Mouse (Mus musculus): ENCODE measurements around the gene Bend5. TPM values are rescaled to one million over a fixed set of nuclear protein-coding genes. Genes with fewer than 3 reads are reported as not detected.

The Bend5 gene
- 57.3 and 65.8 TPM in 2 replicates for polyA plus RNA-seq (2016; fragmentation: Nextera tagmentation; extraction: Ambion mirVana)

DNA sequence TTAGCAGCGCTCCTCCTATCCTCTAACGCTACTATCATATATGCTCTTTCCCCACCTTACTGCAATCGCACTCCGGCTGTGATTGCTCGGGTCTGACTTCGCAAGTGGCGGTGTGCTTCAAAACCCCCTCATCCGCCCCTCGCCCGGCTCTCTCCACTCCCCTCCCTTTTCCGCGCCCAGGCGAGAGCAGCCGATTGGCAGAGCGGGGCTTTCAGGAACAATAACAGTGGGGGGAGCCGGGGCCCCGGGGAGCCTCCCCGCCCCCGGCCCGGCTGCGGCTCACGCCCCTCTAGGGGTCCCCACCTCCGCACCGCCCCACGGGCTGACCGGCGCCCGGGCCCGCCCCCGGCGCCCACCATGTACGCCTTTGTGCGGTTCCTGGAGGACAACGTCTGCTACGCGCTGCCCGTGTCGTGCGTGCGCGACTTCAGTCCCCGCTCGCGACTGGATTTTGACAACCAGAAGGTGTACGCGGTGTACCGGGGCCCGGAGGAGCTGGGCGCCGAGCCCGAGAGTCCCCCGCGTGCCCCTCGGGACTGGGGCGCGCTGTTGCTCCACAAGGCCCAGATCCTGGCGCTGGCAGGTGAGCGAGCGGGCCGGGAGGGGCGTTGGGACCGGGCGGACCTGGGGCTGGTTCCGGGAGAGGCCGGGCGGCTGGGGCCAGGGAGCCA, at the start of gene Bend5:
Gene Bend5, plus strand, starts transcription at position 189 of the 671 bp plus-strand sequence.
- Histone ChIP-seq H3K27ac (peak within 1 kb of the TSS; percentile 29; the same call in 1 of the 2 replicates), H3K4me1 (peaks cover 15% of the 10 kb centered on the region), H3K36me3 (peaks cover 16% of the 10 kb centered on the region), H3K4me3 (peak within 1 kb of the TSS; percentile 89), H3K4me2 (replicated peaks) (peak within 1 kb of the TSS; percentile 86), H3K27me3 (replicated peaks) (no peaks in the 10 kb centered on the region), H3K9me3 (no peaks in the 10 kb centered on the region), H3K9ac (peak within 1 kb of the TSS; percentile 93)
- under 1% methylated on average over 66 of the region's 66 CpGs for WGBS
- peak; percentile 97 for ATAC-seq (ENCODE audit: low FRiP score, low read depth)

DNA sequence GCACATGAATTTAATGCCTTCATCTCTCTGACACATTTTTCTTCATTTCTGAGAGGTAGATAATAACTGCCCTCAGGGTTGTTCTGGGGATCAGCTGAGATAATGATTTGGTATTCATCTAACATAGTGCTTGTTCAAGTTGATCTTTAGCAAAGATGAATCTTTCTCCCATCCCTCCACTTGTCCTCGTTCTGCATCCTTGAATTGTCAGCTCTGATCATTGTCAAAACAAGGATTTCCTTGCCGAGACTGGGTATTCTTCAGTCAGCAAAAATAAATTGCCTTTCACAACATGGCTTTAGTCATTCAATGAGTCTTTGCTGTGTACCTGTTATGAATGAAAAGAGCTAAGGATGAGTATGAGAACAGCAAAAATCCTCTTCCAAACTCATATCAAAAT, 47.0 kb upstream of the Bend5 start:
- ATAC-seq (ENCODE audit: low FRiP score, low read depth), result no peak
- 85% methylated on average over 2 of the region's 2 CpGs for WGBS
- Histone ChIP-seq H3K9me3 (no peaks in the 10 kb centered on the region), H3K4me2 (replicated peaks) (no peak overlapping the region), H3K27ac (no peak overlapping the region), H3K4me1 (no peaks in the 10 kb centered on the region), H3K27me3 (replicated peaks) (no peaks in the 10 kb centered on the region), H3K4me3 (no peak overlapping the region), H3K9ac (no peak overlapping the region), H3K36me3 (no peaks in the 10 kb centered on the region)

DNA sequence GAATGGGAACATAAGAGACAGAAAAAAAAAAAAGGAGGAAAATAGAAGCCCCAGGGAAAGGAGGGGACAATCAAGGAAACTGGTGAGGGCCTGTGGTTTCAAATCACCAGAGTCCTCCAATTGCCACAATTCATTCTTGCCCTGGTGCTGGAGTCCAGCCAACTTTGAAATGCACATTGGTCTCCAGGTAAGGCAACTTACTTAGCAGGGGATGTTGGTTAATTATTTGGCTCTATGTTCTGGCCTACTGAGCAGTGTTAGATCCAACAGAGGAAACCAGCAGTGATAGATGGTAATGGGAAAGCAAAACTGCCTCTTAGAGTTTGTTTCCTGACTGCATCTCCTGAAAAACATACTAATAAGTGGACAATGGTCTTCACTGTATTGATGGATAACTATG, 37.6 kb upstream of the Bend5 start:
- no peak for ATAC-seq (ENCODE audit: low FRiP score, low read depth)
- Histone ChIP-seq H3K9ac (no peak overlapping the region), H3K27me3 (replicated peaks) (no peaks in the 10 kb centered on the region), H3K4me1 (no peaks in the 10 kb centered on the region), H3K4me3 (no peak overlapping the region), H3K27ac (no peak overlapping the region), H3K36me3 (no peaks in the 10 kb centered on the region), H3K9me3 (no peaks in the 10 kb centered on the region), H3K4me2 (replicated peaks) (no peak overlapping the region)

DNA sequence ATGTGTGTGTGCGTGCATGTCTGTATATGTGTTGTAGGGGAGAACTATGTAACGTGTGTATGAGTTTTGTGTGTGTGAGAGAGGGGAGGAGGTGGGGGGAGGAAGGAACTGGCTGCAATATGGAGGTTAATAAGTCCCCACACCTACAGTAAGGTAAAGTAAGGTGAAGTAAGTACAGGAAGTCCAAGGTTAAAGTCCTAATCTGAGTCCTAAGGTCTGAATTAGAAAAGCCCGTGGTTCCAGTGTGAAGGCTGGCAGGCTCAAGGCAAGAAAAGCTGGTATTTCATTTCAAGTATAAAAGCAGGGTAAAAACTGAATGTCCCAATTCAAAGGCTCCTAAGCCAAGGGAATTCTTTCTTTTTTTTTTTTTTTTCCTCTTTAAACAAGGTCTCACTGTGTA, 36.7 kb upstream of the Bend5 start:
- Histone ChIP-seq H3K9ac (no peak overlapping the region), H3K4me2 (replicated peaks) (no peak overlapping the region), H3K4me1 (no peaks in the 10 kb centered on the region), H3K9me3 (no peaks in the 10 kb centered on the region), H3K27me3 (replicated peaks) (no peaks in the 10 kb centered on the region), H3K36me3 (no peaks in the 10 kb centered on the region), H3K4me3 (no peak overlapping the region), H3K27ac (no peak overlapping the region)
- ATAC-seq (ENCODE audit: low FRiP score, low read depth), result no peak
- WGBS, result 92% methylated on average over 3 of the region's 3 CpGs

DNA sequence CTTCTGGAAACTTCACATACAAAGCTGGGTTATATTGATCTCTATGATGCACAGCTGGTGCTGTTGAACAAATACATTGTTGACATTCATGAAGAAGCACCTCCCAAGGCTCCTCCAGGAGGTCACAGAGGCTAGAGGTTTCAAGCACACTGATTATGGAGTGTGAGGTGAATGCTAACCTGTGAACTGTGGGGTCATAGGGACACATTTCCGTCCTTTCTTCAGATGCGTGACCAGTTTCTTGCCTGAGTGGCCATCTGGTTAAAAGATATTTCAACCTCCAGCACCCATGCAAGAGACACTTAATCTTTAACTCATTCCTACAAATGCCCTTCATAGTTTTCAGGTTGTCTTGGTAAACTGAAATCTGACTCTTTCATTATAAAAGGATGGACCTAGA, 31.7 kb upstream of the Bend5 start:
- Histone ChIP-seq H3K9me3 (no peaks in the 10 kb centered on the region), H3K4me1 (no peaks in the 10 kb centered on the region), H3K27ac (no peak overlapping the region), H3K9ac (no peak overlapping the region), H3K27me3 (replicated peaks) (no peaks in the 10 kb centered on the region), H3K36me3 (no peaks in the 10 kb centered on the region), H3K4me2 (replicated peaks) (no peak overlapping the region), H3K4me3 (no peak overlapping the region)
- ATAC-seq (ENCODE audit: low FRiP score, low read depth), result no peak
- WGBS, result 82% methylated on average over 2 of the region's 2 CpGs

DNA sequence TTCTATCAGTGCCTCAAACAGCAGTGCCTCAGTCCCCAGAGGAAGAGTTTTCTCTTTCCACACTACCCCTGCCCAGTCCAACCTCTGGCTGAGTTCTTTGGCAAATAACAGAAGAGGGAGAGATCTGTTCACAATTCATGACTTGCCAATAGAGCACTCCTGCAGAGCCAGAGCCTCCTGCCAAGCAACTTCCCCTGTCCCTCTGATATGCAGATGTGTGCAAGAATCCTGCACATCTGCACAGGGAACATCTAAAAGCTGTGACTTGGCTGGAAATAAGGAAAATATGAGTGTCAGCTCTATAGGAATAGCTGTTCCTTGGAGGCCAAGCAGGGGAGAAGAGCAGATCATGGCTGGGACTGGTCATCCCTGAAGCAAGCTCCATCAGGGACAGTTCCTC, 24.1 kb upstream of the Bend5 start:
- Histone ChIP-seq H3K27me3 (replicated peaks) (no peaks in the 10 kb centered on the region), H3K4me2 (replicated peaks) (no peak overlapping the region), H3K9me3 (no peaks in the 10 kb centered on the region), H3K9ac (no peak overlapping the region), H3K4me1 (no peaks in the 10 kb centered on the region), H3K27ac (no peak overlapping the region), H3K4me3 (no peak overlapping the region), H3K36me3 (no peaks in the 10 kb centered on the region)
- ATAC-seq (ENCODE audit: low FRiP score, low read depth), result no peak

DNA sequence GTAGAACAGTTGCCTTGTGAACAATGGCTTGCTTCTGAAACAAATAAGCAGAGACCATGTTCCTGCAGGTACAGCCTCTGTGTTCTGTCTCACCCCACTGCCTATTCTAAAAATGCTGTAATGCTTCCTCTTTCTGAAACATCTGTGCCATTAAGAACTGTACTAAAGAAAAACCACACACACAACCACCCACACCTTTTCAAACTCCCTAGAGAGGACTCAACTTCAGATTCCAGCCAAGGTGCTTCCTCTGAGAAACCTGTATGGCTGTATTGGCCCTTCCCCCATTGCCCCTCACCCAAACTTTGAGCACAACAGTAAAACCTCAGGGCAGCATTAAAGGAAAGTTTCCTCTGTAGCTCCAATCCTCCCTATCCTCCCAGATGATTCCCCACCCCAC, 15.0 kb upstream of the Bend5 start:
- no peak overlapping the region for H3K4me2 ChIP-seq (replicated peaks)
- H3K4me1 ChIP-seq, result no peaks in the 10 kb centered on the region
- H3K9ac ChIP-seq, result no peak overlapping the region
- H3K4me3 ChIP-seq, result no peak overlapping the region
- H3K27me3 ChIP-seq (replicated peaks), result no peaks in the 10 kb centered on the region
- H3K27ac ChIP-seq, result no peak overlapping the region
- no peaks in the 10 kb centered on the region for H3K36me3 ChIP-seq
- no peaks in the 10 kb centered on the region for H3K9me3 ChIP-seq
- no peak for ATAC-seq (ENCODE audit: low FRiP score, low read depth)

DNA sequence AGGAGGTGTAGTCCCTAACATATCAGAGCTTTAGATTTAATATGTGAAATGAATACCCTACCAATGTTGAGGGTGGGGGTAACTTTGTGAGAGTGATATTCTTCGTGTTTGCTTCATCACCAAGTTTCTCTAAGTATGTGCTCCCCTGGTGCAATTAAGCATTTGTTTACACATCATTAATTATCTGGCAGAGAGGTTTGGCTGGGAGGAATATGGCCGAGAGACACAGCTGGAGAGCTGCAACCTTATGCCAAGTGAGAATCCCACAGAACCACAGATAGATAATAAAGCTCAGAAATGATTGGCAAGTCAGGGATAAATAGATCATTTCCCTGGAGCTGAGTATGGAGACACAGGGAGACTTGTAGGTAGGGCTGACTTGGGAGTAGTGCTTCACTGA, 14.1 kb upstream of the Bend5 start:
- Histone ChIP-seq H3K36me3 (no peaks in the 10 kb centered on the region), H3K4me2 (replicated peaks) (no peak overlapping the region), H3K4me3 (no peak overlapping the region), H3K27me3 (replicated peaks) (no peaks in the 10 kb centered on the region), H3K27ac (no peak overlapping the region), H3K4me1 (no peaks in the 10 kb centered on the region), H3K9ac (no peak overlapping the region), H3K9me3 (no peaks in the 10 kb centered on the region)
- 54% methylated on average over 2 of the region's 2 CpGs for WGBS
- no peak for ATAC-seq (ENCODE audit: low FRiP score, low read depth)

DNA sequence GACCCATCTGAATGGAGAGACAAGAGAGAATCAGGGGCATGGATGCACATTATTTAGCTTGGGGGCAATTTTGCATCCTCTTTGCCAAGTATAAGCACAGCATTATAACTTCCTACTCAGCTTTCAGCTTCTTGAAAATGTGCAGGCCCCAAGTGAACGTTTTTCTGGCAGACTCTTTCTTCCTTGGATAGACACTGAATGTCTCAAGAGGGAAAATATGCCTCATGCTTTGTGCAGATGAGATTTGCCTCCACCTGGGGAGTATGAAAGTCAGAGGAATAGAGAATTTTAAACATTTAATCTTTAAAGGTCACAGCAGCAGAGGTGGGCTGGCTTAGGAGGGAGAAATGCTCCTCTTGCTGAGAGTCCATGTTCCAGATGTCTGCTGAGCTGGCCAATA, 11.6 kb upstream of the Bend5 start:
- no peaks in the 10 kb centered on the region for H3K27me3 ChIP-seq (replicated peaks)
- 60% methylated on average over 1 of the region's 1 CpGs for WGBS
- H3K36me3 ChIP-seq, result no peaks in the 10 kb centered on the region
- H3K27ac ChIP-seq, result no peak overlapping the region
- H3K9me3 ChIP-seq, result no peaks in the 10 kb centered on the region
- no peak for ATAC-seq (ENCODE audit: low FRiP score, low read depth)
- no peaks in the 10 kb centered on the region for H3K4me1 ChIP-seq
- no peak overlapping the region for H3K4me3 ChIP-seq
- H3K9ac ChIP-seq, result no peak overlapping the region
- H3K4me2 ChIP-seq (replicated peaks), result no peak overlapping the region

DNA sequence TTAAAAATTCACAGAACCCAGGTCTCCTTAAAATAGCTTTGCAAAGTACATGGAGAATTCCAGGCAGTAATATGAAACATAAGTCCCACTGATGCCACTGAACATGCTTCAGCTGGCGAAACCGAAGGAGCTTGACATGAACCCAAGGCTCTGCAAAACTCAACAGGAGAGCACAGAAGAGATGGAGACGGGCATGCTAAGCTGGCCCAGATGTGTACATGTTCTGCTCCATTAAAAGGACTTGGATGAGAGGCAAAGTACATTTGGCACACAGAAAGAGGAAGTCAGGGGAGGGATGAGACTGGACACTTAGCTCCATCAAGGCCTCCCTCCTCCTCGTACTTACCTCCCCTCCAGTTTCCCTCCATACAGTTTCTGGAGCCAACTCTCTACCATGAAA, 4.1 kb upstream of the Bend5 start:
- Histone ChIP-seq H3K36me3 (no peaks in the 10 kb centered on the region), H3K9ac (no peak overlapping the region), H3K4me1 (peaks cover 2% of the 10 kb centered on the region), H3K9me3 (no peaks in the 10 kb centered on the region), H3K27ac (no peak overlapping the region), H3K4me3 (no peak overlapping the region), H3K27me3 (replicated peaks) (no peaks in the 10 kb centered on the region), H3K4me2 (replicated peaks) (no peak overlapping the region)
- WGBS, result 83% methylated on average over 4 of the region's 4 CpGs
- ATAC-seq (ENCODE audit: low FRiP score, low read depth), result no peak

DNA sequence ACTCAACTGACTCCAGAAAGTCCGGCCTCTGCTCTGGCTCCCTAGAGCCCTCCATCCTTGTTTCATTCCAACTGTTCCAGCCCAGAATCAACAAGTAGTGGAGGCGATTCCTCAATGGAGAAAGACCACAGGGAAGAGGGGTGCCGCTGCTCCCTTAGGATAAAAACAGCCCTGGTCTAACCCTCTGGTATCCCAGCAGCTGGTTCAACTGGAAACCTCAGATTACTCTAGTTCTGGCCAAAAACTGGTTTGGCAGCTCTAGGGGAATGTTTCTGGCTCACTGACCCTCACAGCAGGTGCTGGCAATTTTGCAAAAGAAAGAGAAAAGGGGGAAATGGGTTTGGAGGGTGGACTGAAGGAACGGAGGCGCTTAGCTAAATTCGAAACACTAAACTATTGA, 407 bp upstream of the Bend5 start:
- H3K4me1 ChIP-seq, result peaks cover 15% of the 10 kb centered on the region
- peak overlapping the region; percentile 89 for H3K4me3 ChIP-seq
- 2% methylated on average over 6 of the region's 6 CpGs for WGBS
- no peaks in the 10 kb centered on the region for H3K27me3 ChIP-seq (replicated peaks)
- no peaks in the 10 kb centered on the region for H3K9me3 ChIP-seq
- H3K9ac ChIP-seq, result peak overlapping the region; percentile 49; the same call in 1 of the 2 replicates
- peak overlapping the region; percentile 86 for H3K4me2 ChIP-seq (replicated peaks)
- no peak overlapping the region for H3K27ac ChIP-seq
- peak; percentile 48 for ATAC-seq (ENCODE audit: low FRiP score, low read depth)
- peaks cover 13% of the 10 kb centered on the region for H3K36me3 ChIP-seq

DNA sequence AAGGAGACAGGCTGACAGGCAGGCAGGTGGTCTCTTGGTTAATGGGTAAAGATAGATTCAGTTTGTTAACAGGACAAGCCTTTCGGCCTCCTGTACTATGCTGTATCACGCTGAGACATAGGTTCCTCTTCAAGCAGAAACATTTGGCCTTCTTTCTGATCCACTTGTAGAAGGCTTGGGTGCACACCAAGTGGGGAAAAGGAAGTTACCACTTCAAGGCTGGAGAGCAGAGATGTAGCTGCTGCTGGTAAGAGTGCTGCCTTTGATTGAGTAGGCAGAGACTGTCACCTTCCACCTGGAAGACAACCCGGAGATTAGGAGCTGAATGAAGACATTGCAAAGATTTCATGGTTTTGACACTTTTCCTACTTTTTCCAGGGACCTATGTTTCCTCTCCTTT, 1.3 kb downstream of the Bend5 start:
- no peaks in the 10 kb centered on the region for H3K27me3 ChIP-seq (replicated peaks)
- H3K4me1 ChIP-seq, result peaks cover 15% of the 10 kb centered on the region
- peak overlapping the region; percentile 89 for H3K4me3 ChIP-seq
- ATAC-seq (ENCODE audit: low FRiP score, low read depth), result no peak
- WGBS, result 77% methylated on average over 3 of the region's 3 CpGs
- H3K27ac ChIP-seq, result no peak overlapping the region
- peak overlapping the region; percentile 93 for H3K9ac ChIP-seq
- peaks cover 16% of the 10 kb centered on the region for H3K36me3 ChIP-seq
- no peaks in the 10 kb centered on the region for H3K9me3 ChIP-seq
- H3K4me2 ChIP-seq (replicated peaks), result peak overlapping the region; percentile 86

DNA sequence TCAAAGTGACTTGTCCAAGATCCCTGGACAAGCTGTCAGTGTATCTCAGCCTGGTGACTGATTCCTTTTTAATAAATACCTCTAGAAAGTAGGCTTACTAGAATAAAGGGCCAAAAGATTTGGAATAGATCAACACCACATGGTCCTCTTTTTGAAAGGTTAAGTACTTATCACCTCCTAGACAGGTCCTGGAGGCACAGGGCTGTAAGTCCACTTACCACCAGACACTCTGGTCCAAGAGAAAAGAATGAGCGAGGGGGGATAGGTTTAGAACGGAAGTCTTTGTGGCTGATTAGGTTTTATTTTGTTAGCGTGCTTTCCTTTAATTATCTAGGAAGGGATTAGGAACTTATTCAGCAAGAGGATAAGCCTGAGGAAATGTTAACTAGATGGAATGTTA, 1.7 kb downstream of the Bend5 start:
- Histone ChIP-seq H3K4me1 (peaks cover 15% of the 10 kb centered on the region), H3K36me3 (peaks cover 16% of the 10 kb centered on the region), H3K4me3 (peak overlapping the region; percentile 89; the same call in 1 of the 2 replicates), H3K9me3 (no peaks in the 10 kb centered on the region), H3K9ac (no peak overlapping the region), H3K4me2 (replicated peaks) (peak overlapping the region; percentile 86), H3K27ac (no peak overlapping the region), H3K27me3 (replicated peaks) (no peaks in the 10 kb centered on the region)
- 89% methylated on average over 3 of the region's 3 CpGs for WGBS
- no peak for ATAC-seq (ENCODE audit: low FRiP score, low read depth)

Measured in neural tube, embryonic 12.5 days (tissue).